Mouse (Mus musculus): ENCODE results near the gene Wt1.

Gene Wt1

GRCm38 (mm10) chr2:105123881-105124280 lies 2.4 kb upstream of the Wt1 start:
- in situ Hi-C loops (cut with MboI; ENCODE audit: low pct_unique_long_range_greater_than_20kb in 1 of 2, low sequenced_read_pairs in 2 of 2, unreplicated experiment in 1 of 2), result no loop called here

- in situ Hi-C loops (cut with MboI; ENCODE audit: low pct_unique_long_range_greater_than_20kb in 1 of 2, low sequenced_read_pairs in 2 of 2, unreplicated experiment in 1 of 2), result no loop called here
Observed at GRCm38 (mm10) chr2:105124391-105124790, 1.9 kb upstream of the Wt1 start.

- in situ Hi-C loops (cut with MboI; ENCODE audit: low pct_unique_long_range_greater_than_20kb in 1 of 2, low sequenced_read_pairs in 2 of 2, unreplicated experiment in 1 of 2), result loop anchor here in 1 of 2 experiments (25.0 kb wide), 1 partner anchor 562 kb away; no protein-coding TSS in a partner anchor
Observed at GRCm38 (mm10) chr2:105125205-105125604, 1.1 kb upstream of the Wt1 start.

GRCm38 (mm10) chr2:105125641-105126040 lies 688 bp upstream of the Wt1 start:
- in situ Hi-C loops (cut with MboI; ENCODE audit: low pct_unique_long_range_greater_than_20kb in 1 of 2, low sequenced_read_pairs in 2 of 2, unreplicated experiment in 1 of 2), result loop anchor here in 1 of 2 experiments (25.0 kb wide), 1 partner anchor 562 kb away; no protein-coding TSS in a partner anchor

- in situ Hi-C loops (cut with MboI; ENCODE audit: low pct_unique_long_range_greater_than_20kb in 1 of 2, low sequenced_read_pairs in 2 of 2, unreplicated experiment in 1 of 2), result loop anchor here in 1 of 2 experiments (25.0 kb wide), 1 partner anchor 560 kb away; no protein-coding TSS in a partner anchor
Observed at GRCm38 (mm10) chr2:105126691-105127530, 582 bp downstream of the Wt1 start.

- in situ Hi-C loops (cut with MboI; ENCODE audit: low pct_unique_long_range_greater_than_20kb in 1 of 2, low sequenced_read_pairs in 2 of 2, unreplicated experiment in 1 of 2), result loop anchor here in 1 of 2 experiments (25.0 kb wide), 1 partner anchor 559 kb away; no protein-coding TSS in a partner anchor
Observed at GRCm38 (mm10) chr2:105127531-105128480, 1.5 kb downstream of the Wt1 start.

- in situ Hi-C loops (cut with MboI; ENCODE audit: low pct_unique_long_range_greater_than_20kb in 1 of 2, low sequenced_read_pairs in 2 of 2, unreplicated experiment in 1 of 2), result loop anchor here in 1 of 2 experiments (25.0 kb wide), 1 partner anchor 559 kb away; no protein-coding TSS in a partner anchor
Observed at GRCm38 (mm10) chr2:105128564-105128963, 2.2 kb downstream of the Wt1 start.

- in situ Hi-C loops (cut with MboI; ENCODE audit: low pct_unique_long_range_greater_than_20kb in 1 of 2, low sequenced_read_pairs in 2 of 2, unreplicated experiment in 1 of 2), result loop anchor here in 1 of 2 experiments (25.0 kb wide), 1 partner anchor 557 kb away; no protein-coding TSS in a partner anchor
Observed at GRCm38 (mm10) chr2:105130351-105131060, 4.2 kb downstream of the Wt1 start.

GRCm38 (mm10) chr2:105131061-105131810 lies 4.9 kb downstream of the Wt1 start:
- in situ Hi-C loops (cut with MboI; ENCODE audit: low pct_unique_long_range_greater_than_20kb in 1 of 2, low sequenced_read_pairs in 2 of 2, unreplicated experiment in 1 of 2), result loop anchor here in 1 of 2 experiments (25.0 kb wide), 1 partner anchor 556 kb away; no protein-coding TSS in a partner anchor

GRCm38 (mm10) chr2:105131811-105132100 lies 5.4 kb downstream of the Wt1 start:
- in situ Hi-C loops (cut with MboI; ENCODE audit: low pct_unique_long_range_greater_than_20kb in 1 of 2, low sequenced_read_pairs in 2 of 2, unreplicated experiment in 1 of 2), result loop anchor here in 1 of 2 experiments (25.0 kb wide), 1 partner anchor 556 kb away; no protein-coding TSS in a partner anchor

GRCm38 (mm10) chr2:105132300-105132699 lies 6.0 kb downstream of the Wt1 start:
- in situ Hi-C loops (cut with MboI; ENCODE audit: low pct_unique_long_range_greater_than_20kb in 1 of 2, low sequenced_read_pairs in 2 of 2, unreplicated experiment in 1 of 2), result loop anchor here in 1 of 2 experiments (25.0 kb wide), 1 partner anchor 555 kb away; no protein-coding TSS in a partner anchor

GRCm38 (mm10) chr2:105132933-105133795 lies 6.8 kb downstream of the Wt1 start:
- in situ Hi-C loops (cut with MboI; ENCODE audit: low pct_unique_long_range_greater_than_20kb in 1 of 2, low sequenced_read_pairs in 2 of 2, unreplicated experiment in 1 of 2), result loop anchor here in 1 of 2 experiments (25.0 kb wide), 1 partner anchor 554 kb away; no protein-coding TSS in a partner anchor

GRCm38 (mm10) chr2:105134296-105134695 lies 8.0 kb downstream of the Wt1 start:
- in situ Hi-C loops (cut with MboI; ENCODE audit: low pct_unique_long_range_greater_than_20kb in 1 of 2, low sequenced_read_pairs in 2 of 2, unreplicated experiment in 1 of 2), result loop anchor here in 1 of 2 experiments (25.0 kb wide), 1 partner anchor 553 kb away; no protein-coding TSS in a partner anchor

GRCm38 (mm10) chr2:105139471-105139870 lies 13.1 kb downstream of the Wt1 start:
- in situ Hi-C loops (cut with MboI; ENCODE audit: low pct_unique_long_range_greater_than_20kb in 1 of 2, low sequenced_read_pairs in 2 of 2, unreplicated experiment in 1 of 2), result loop anchor here in 1 of 2 experiments (25.0 kb wide), 1 partner anchor 548 kb away; no protein-coding TSS in a partner anchor

GRCm38 (mm10) chr2:105141371-105141770 lies 15.0 kb downstream of the Wt1 start:
- in situ Hi-C loops (cut with MboI; ENCODE audit: low pct_unique_long_range_greater_than_20kb in 1 of 2, low sequenced_read_pairs in 2 of 2, unreplicated experiment in 1 of 2), result loop anchor here in 1 of 2 experiments (25.0 kb wide), 1 partner anchor 546 kb away; no protein-coding TSS in a partner anchor

- in situ Hi-C loops (cut with MboI; ENCODE audit: low pct_unique_long_range_greater_than_20kb in 1 of 2, low sequenced_read_pairs in 2 of 2, unreplicated experiment in 1 of 2), result loop anchor here in 1 of 2 experiments (25.0 kb wide), 1 partner anchor 544 kb away; no protein-coding TSS in a partner anchor
Observed at GRCm38 (mm10) chr2:105143731-105144130, 17.4 kb downstream of the Wt1 start.

Data from mouse embryonic stem cell (cell line).